Mouse (Mus musculus) monocyte, adult 5-6 weeks (primary cell): Measurements from ENCODE around the gene Hexa. TPM values are rescaled to one million over a fixed set of nuclear protein-coding genes. Genes with fewer than 3 reads are reported as not detected.

Experiments used
- total RNA-seq: library from RNA; stranded (forward); fragments of 200-1000, 200-491, 200-594 nt; gene quantifications from 3 replicates; pipeline ENCODE4 v1.2.3, GENCODE M21; 2017

Gene Hexa
- total RNA-seq, 1 experiment from 2014 or later, result 114 TPM

Other genes with a start within 250 kb of the Hexa start
- gene Adpgk, start 248.0 kb upstream of the Hexa start, total RNA-seq, result 20.3 to 28.9 TPM (median 21.8 TPM) in 3 replicates
- 7.9 to 13.3 TPM (median 11.9 TPM) in 3 replicates for gene Bbs4, start 186.0 kb upstream of the Hexa start, total RNA-seq
- 109 to 145 TPM (median 136 TPM) in 3 replicates for gene Arih1, start 52.9 kb upstream of the Hexa start, total RNA-seq
- gene Tmem202, start 307 bp downstream of the Hexa start, total RNA-seq, result 0.39 TPM in 1 of 3 replicates, not detected in the others
- not detected in 3 replicates for gene Celf6, start 38.4 kb downstream of the Hexa start, total RNA-seq
- 19.9 to 29.5 TPM (median 25.5 TPM) in 3 replicates for gene Parp6, start 77.7 kb downstream of the Hexa start, total RNA-seq
- gene Pkm, start 116.8 kb downstream of the Hexa start, total RNA-seq, result 498 to 575 TPM (median 546 TPM) in 3 replicates
- gene Gramd2, start 140.6 kb downstream of the Hexa start, total RNA-seq, result 0.19 to 0.53 TPM (median 0.49 TPM) in 3 replicates
- gene Senp8, start 211.2 kb downstream of the Hexa start, total RNA-seq, result 0.57 to 5.4 TPM (median 0.85 TPM) in 3 replicates
- 12.7 to 31.5 TPM (median 27.3 TPM) in 3 replicates for gene Myo9a, start 211.4 kb downstream of the Hexa start, total RNA-seq